Mouse (Mus musculus) lung, adult 2 months (tissue): ENCODE measurements around the gene Hypk.
"Not testable (repeated sequence)": the region's sequence is repeated elsewhere in the genome, so short reads cannot be mapped to it uniquely, and the experiment has no call there.

ENCODE experiments used
- CTCF ChIP-seq: fragments of 200-500 bp; IDR thresholded peaks from 2 replicates; pipeline ENCODE4 v1.5.1; 2011; ENCODE audit warnings: mild to moderate bottlenecking, low read length, control low read depth; ENCODE audit not compliant: insufficient read depth
- POLR2A ChIP-seq: fragments of 200-500 bp; IDR thresholded peaks from 2 replicates; pipeline ENCODE4 v1.6.1; 2011; ENCODE audit warnings: low read depth, mild to moderate bottlenecking, control low read depth, low read length, borderline replicate concordance; ENCODE audit errors: extremely low read depth

GRCm38 (mm10) chr2:121473301-121474179, 20.4 kb downstream of the Hypk start, which contains the start of gene Mfap1b:
- TF ChIP-seq CTCF = not testable (repeated sequence)
- peak; percentile 98 for TF ChIP-seq POLR2A
